Mouse (Mus musculus): ENCODE measurements around the gene Cdr2l. TPM values are rescaled to one million over a fixed set of nuclear protein-coding genes. Genes with fewer than 3 reads are reported as not detected.

The Cdr2l gene
- polyA plus RNA-seq, 1 experiment = 21.5 TPM

GRCm38 (mm10) chr11:115420336-115421190, 38.8 kb downstream of the Cdr2l start:
- peaks cover 5% of the 10 kb centered on the region; the same call in 1 of the 2 replicates for H3K4me1 ChIP-seq (ENCODE audit: control insufficient read depth, insufficient read depth, low read length)
- no peak for TF ChIP-seq POLR2A (IDR thresholded peaks at IDR 0.05; ENCODE audit: extremely low read depth, insufficient read depth, low read length)
- no peak for TF ChIP-seq CTCF (IDR thresholded peaks at IDR 0.05; ENCODE audit: extremely low read depth, insufficient read depth, low read length)

GRCm38 (mm10) chr11:115421328-115421727, 39.6 kb downstream of the Cdr2l start:
- Histone ChIP-seq H3K27ac (ENCODE audit: insufficient read depth, low read length) (no peak overlapping the region), H3K4me3 (ENCODE audit: insufficient read depth, low read length) (peak overlapping the region; percentile 82), H3K4me1 (ENCODE audit: control insufficient read depth, insufficient read depth, low read length) (peaks cover 5% of the 10 kb centered on the region; the same call in 1 of the 2 replicates)
- TF ChIP-seq POLR2A (IDR thresholded peaks at IDR 0.05; ENCODE audit: extremely low read depth, insufficient read depth, low read length) (no peak), CTCF (IDR thresholded peaks at IDR 0.05; ENCODE audit: extremely low read depth, insufficient read depth, low read length) (no peak)

More at GRCm38 (mm10) chr11:115420336-115421190, 38.8 kb downstream of the Cdr2l start:
- Histone ChIP-seq H3K27ac (ENCODE audit: insufficient read depth, low read length) (peak overlapping the region; percentile 95), H3K4me3 (ENCODE audit: insufficient read depth, low read length) (peak overlapping the region; percentile 82)

DNA sequence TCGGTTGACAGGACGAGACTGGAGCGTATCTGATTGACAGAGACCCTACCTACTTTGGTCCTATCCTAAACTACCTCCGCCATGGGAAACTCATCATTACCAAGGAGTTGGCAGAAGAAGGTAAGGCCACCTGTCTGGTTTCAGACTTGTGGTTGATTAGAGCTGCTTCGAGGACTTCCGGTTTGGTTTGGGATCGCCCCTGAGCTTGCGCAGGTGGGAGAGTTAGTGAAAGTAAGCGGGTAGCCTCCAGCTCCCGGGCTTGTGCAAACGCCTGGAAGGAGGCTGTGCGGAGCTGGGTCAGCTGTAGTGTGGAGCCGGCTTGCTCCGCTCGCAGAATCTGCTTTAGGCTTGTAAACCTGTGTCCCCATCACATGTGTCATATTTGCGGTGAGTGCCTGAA, 40.3 kb downstream of the Cdr2l start:
- Histone ChIP-seq H3K4me1 (ENCODE audit: control insufficient read depth, insufficient read depth, low read length) (peaks cover 5% of the 10 kb centered on the region; the same call in 1 of the 2 replicates), H3K4me3 (ENCODE audit: insufficient read depth, low read length) (no peak overlapping the region; the same call in 1 of the 2 replicates), H3K27ac (ENCODE audit: insufficient read depth, low read length) (no peak overlapping the region)
- TF ChIP-seq POLR2A (IDR thresholded peaks at IDR 0.05; ENCODE audit: extremely low read depth, insufficient read depth, low read length) = no peak
- TF ChIP-seq CTCF (IDR thresholded peaks at IDR 0.05; ENCODE audit: extremely low read depth, insufficient read depth, low read length) = no peak

- Histone ChIP-seq H3K4me1 (ENCODE audit: control insufficient read depth, insufficient read depth, low read length) (peaks cover 5% of the 10 kb centered on the region; the same call in 1 of the 2 replicates), H3K4me3 (ENCODE audit: insufficient read depth, low read length) (no peak overlapping the region), H3K27ac (ENCODE audit: insufficient read depth, low read length) (no peak overlapping the region)
- TF ChIP-seq CTCF (IDR thresholded peaks at IDR 0.05; ENCODE audit: extremely low read depth, insufficient read depth, low read length) (no peak), POLR2A (IDR thresholded peaks at IDR 0.05; ENCODE audit: extremely low read depth, insufficient read depth, low read length) (no peak)
Observed at GRCm38 (mm10) chr11:115423091-115423490, 41.4 kb downstream of the Cdr2l start.

DNA sequence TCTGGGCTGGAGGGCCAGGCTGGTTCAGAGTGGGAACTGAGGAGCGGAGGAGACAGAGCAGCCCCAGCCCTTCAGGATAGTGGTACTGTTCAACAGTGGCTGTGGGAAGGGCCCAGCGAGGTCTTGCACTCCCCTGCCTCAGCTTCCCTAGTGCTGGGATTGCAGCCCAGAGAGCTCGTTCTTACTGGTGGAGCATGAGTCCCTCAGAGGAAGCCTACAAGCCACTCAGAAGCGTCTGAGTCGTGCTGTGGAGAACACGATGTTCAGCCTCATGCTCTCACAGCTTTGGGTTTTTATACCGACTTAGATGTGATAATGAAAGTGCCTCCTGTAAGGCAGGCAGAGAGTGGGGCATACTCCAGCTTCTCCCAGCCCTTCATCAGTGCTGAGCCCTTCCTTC, 43.0 kb downstream of the Cdr2l start:
- no peak for TF ChIP-seq CTCF (IDR thresholded peaks at IDR 0.05; ENCODE audit: extremely low read depth, insufficient read depth, low read length)
- Histone ChIP-seq H3K27ac (ENCODE audit: insufficient read depth, low read length) (no peak overlapping the region), H3K4me1 (ENCODE audit: control insufficient read depth, insufficient read depth, low read length) (peaks cover 5% of the 10 kb centered on the region; the same call in 1 of the 2 replicates), H3K4me3 (ENCODE audit: insufficient read depth, low read length) (no peak overlapping the region)

- H3K4me3 ChIP-seq (ENCODE audit: insufficient read depth, low read length) = no peak overlapping the region
- TF ChIP-seq CTCF (IDR thresholded peaks at IDR 0.05; ENCODE audit: extremely low read depth, insufficient read depth, low read length) (no peak), POLR2A (IDR thresholded peaks at IDR 0.05; ENCODE audit: extremely low read depth, insufficient read depth, low read length) (no peak)
- H3K27ac ChIP-seq (ENCODE audit: insufficient read depth, low read length) = no peak overlapping the region
- peaks cover 5% of the 10 kb centered on the region; the same call in 1 of the 2 replicates for H3K4me1 ChIP-seq (ENCODE audit: control insufficient read depth, insufficient read depth, low read length)
Observed at GRCm38 (mm10) chr11:115425671-115426070, 44.0 kb downstream of the Cdr2l start.

GRCm38 (mm10) chr11:115427482-115428331, 46.0 kb downstream of the Cdr2l start:
- Histone ChIP-seq H3K27ac (ENCODE audit: insufficient read depth, low read length) (no peak overlapping the region), H3K4me3 (ENCODE audit: insufficient read depth, low read length) (no peak overlapping the region), H3K4me1 (ENCODE audit: control insufficient read depth, insufficient read depth, low read length) (0 out of 2 replicates have a peak, but pooled peaks cover under 1% of the 10 kb centered on the region)
- no peak for TF ChIP-seq POLR2A (IDR thresholded peaks at IDR 0.05; ENCODE audit: extremely low read depth, insufficient read depth, low read length)
- TF ChIP-seq CTCF (IDR thresholded peaks at IDR 0.05; ENCODE audit: extremely low read depth, insufficient read depth, low read length) = peak; percentile 79

- H3K27ac ChIP-seq (ENCODE audit: insufficient read depth, low read length) = no peak overlapping the region
- H3K4me1 ChIP-seq (ENCODE audit: control insufficient read depth, insufficient read depth, low read length) = 0 out of 2 replicates have a peak, but pooled peaks cover 2% of the 10 kb centered on the region
- H3K4me3 ChIP-seq (ENCODE audit: insufficient read depth, low read length) = no peak overlapping the region
- TF ChIP-seq POLR2A (IDR thresholded peaks at IDR 0.05; ENCODE audit: extremely low read depth, insufficient read depth, low read length) (no peak), CTCF (IDR thresholded peaks at IDR 0.05; ENCODE audit: extremely low read depth, insufficient read depth, low read length) (no peak)
Observed at GRCm38 (mm10) chr11:115429307-115429706, 47.6 kb downstream of the Cdr2l start.

GRCm38 (mm10) chr11:115430561-115430960, 48.8 kb downstream of the Cdr2l start:
- Histone ChIP-seq H3K4me3 (ENCODE audit: insufficient read depth, low read length) (no peak overlapping the region), H3K4me1 (ENCODE audit: control insufficient read depth, insufficient read depth, low read length) (0 out of 2 replicates have a peak, but pooled peaks cover 2% of the 10 kb centered on the region), H3K27ac (ENCODE audit: insufficient read depth, low read length) (no peak overlapping the region)
- TF ChIP-seq POLR2A (IDR thresholded peaks at IDR 0.05; ENCODE audit: extremely low read depth, insufficient read depth, low read length) (no peak), CTCF (IDR thresholded peaks at IDR 0.05; ENCODE audit: extremely low read depth, insufficient read depth, low read length) (no peak)

All from cortical plate, adult 2 months (tissue).